Mouse (Mus musculus): ENCODE measurements around the gene Zwilch. TPM values are rescaled to one million over a fixed set of nuclear protein-coding genes. Genes with fewer than 3 reads are reported as not detected.
"Not testable (repeated sequence)": the region's sequence is repeated elsewhere in the genome, so short reads cannot be mapped to it uniquely, and the experiment has no call there.

The Zwilch gene
- total RNA-seq, 4 experiments from 2014 or later = 4.0 to 4.7 (median 4.4) TPM

- DNase-seq (ENCODE audit: low spot score in 2 of 2) = peak; percentile 86 to 89
Measured at GRCm38 (mm10) chr9:64178974-64179646, 6.2 kb upstream of the Zwilch start, which contains the start of gene Snapc5. TSS of gene Snapc5 (plus strand) at chr9:64179274.

- DNase-seq (ENCODE audit: low spot score in 2 of 2) = no peak
Measured at GRCm38 (mm10) chr9:64178610-64178973, 5.7 kb upstream of the Zwilch start.

- DNase-seq (ENCODE audit: low spot score in 2 of 2) = no peak
Measured at GRCm38 (mm10) chr9:64175378-64175777, 2.5 kb upstream of the Zwilch start.

GRCm38 (mm10) chr9:64174766-64175165 lies 1.9 kb upstream of the Zwilch start:
- DNase-seq (ENCODE audit: low spot score in 2 of 2) = no peak

GRCm38 (mm10) chr9:64174341-64174740 lies 1.4 kb upstream of the Zwilch start:
- no peak for DNase-seq (ENCODE audit: low spot score in 2 of 2)

- no peak for DNase-seq (ENCODE audit: low spot score in 2 of 2)
Measured at GRCm38 (mm10) chr9:64173666-64174220, 839 bp upstream of the Zwilch start.

- DNase-seq (ENCODE audit: low spot score in 2 of 2) = no peak
Measured at GRCm38 (mm10) chr9:64172145-64172815, 624 bp downstream of the Zwilch start.

- not testable (repeated sequence) for DNase-seq (ENCODE audit: low spot score in 2 of 2)
Measured at GRCm38 (mm10) chr9:64169967-64170366, 2.9 kb downstream of the Zwilch start.

GRCm38 (mm10) chr9:64160471-64160870 lies 12.4 kb downstream of the Zwilch start:
- DNase-seq (ENCODE audit: low spot score in 2 of 2) = no peak

- no peak for DNase-seq (ENCODE audit: low spot score in 2 of 2)
Measured at GRCm38 (mm10) chr9:64156641-64157040, 16.3 kb downstream of the Zwilch start.

GRCm38 (mm10) chr9:64139879-64140278 lies 33.0 kb downstream of the Zwilch start:
- no peak for DNase-seq (ENCODE audit: low spot score in 2 of 2)

- DNase-seq (ENCODE audit: low spot score in 2 of 2) = peak in 1 of 2 experiments; percentile 40
Measured at GRCm38 (mm10) chr9:64138896-64139295, 34.0 kb downstream of the Zwilch start.

GRCm38 (mm10) chr9:64131623-64132022 lies 41.3 kb downstream of the Zwilch start:
- no peak for DNase-seq (ENCODE audit: low spot score in 2 of 2)

GRCm38 (mm10) chr9:64126121-64126520 lies 46.8 kb downstream of the Zwilch start:
- DNase-seq (ENCODE audit: low spot score in 2 of 2) = no peak

GRCm38 (mm10) chr9:64125307-64125706 lies 47.6 kb downstream of the Zwilch start:
- no peak for DNase-seq (ENCODE audit: low spot score in 2 of 2)

GRCm38 (mm10) chr9:64124846-64125245 lies 48.1 kb downstream of the Zwilch start:
- not testable (repeated sequence) for DNase-seq (ENCODE audit: low spot score in 2 of 2)

- no peak for DNase-seq (ENCODE audit: low spot score in 2 of 2)
Measured at GRCm38 (mm10) chr9:64122601-64123000, 50.3 kb downstream of the Zwilch start.

- no peak for DNase-seq (ENCODE audit: low spot score in 2 of 2)
Measured at GRCm38 (mm10) chr9:64120584-64121277, 52.2 kb downstream of the Zwilch start.

GRCm38 (mm10) chr9:64119898-64120297 lies 53.0 kb downstream of the Zwilch start:
- peak in 1 of 2 experiments; percentile 18 for DNase-seq (ENCODE audit: low spot score in 2 of 2)

- no peak for DNase-seq (ENCODE audit: low spot score in 2 of 2)
Measured at GRCm38 (mm10) chr9:64116876-64117275, 56.0 kb downstream of the Zwilch start, which contains the start of gene Lctl. TSS of gene Lctl (plus strand) at chr9:64117147.

GRCm38 (mm10) chr9:64115756-64116155 lies 57.1 kb downstream of the Zwilch start:
- DNase-seq (ENCODE audit: low spot score in 2 of 2) = no peak

- DNase-seq (ENCODE audit: low spot score in 2 of 2) = no peak
Measured at GRCm38 (mm10) chr9:64114646-64115045, 58.3 kb downstream of the Zwilch start.

Measured in left cerebral cortex, adult 8-10 months (tissue).